Mouse (Mus musculus) brain, embryonic 14.5 days (tissue): ENCODE data around the gene Rcn2. TPM values are rescaled to one million over a fixed set of nuclear protein-coding genes. Genes with fewer than 3 reads are reported as not detected.
"Not testable (repeated sequence)": the region's sequence is repeated elsewhere in the genome, so short reads cannot be mapped to it uniquely, and the experiment has no call there.

Experiments
- DNase-seq: peaks from one replicate; pipeline ENCODE4 v3.0.0-alpha.2; 2011; ENCODE audit warnings: low read depth
- CTCF ChIP-seq: fragments of 200-500 bp; IDR thresholded peaks from 2 replicates; pipeline ENCODE4 v1.5.1; 2012; ENCODE audit warnings: inconsistent platforms, mild to moderate bottlenecking, moderate library complexity, borderline replicate concordance; ENCODE audit not compliant: insufficient read depth, insufficient read length; ENCODE audit errors: extremely low read depth
- POLR2A ChIP-seq: fragments of 200-500 bp; IDR thresholded peaks from 2 replicates; pipeline ENCODE4 v1.6.1; 2012; ENCODE audit warnings: mild to moderate bottlenecking, inconsistent platforms, borderline replicate concordance; ENCODE audit not compliant: poor library complexity, insufficient read depth, insufficient read length, severe bottlenecking; ENCODE audit errors: extremely low read depth
- polyA plus RNA-seq: library from polyadenylated mRNA; depleted of rRNA; stranded (reverse); fragments of >200 nt; gene quantifications from 2 replicates; pipeline ENCODE4 v1.2.3, GENCODE M21; 2012; rRNA removed

Rcn2 gene
- polyA plus RNA-seq = 154 and 160 TPM in 2 replicates

DNA sequence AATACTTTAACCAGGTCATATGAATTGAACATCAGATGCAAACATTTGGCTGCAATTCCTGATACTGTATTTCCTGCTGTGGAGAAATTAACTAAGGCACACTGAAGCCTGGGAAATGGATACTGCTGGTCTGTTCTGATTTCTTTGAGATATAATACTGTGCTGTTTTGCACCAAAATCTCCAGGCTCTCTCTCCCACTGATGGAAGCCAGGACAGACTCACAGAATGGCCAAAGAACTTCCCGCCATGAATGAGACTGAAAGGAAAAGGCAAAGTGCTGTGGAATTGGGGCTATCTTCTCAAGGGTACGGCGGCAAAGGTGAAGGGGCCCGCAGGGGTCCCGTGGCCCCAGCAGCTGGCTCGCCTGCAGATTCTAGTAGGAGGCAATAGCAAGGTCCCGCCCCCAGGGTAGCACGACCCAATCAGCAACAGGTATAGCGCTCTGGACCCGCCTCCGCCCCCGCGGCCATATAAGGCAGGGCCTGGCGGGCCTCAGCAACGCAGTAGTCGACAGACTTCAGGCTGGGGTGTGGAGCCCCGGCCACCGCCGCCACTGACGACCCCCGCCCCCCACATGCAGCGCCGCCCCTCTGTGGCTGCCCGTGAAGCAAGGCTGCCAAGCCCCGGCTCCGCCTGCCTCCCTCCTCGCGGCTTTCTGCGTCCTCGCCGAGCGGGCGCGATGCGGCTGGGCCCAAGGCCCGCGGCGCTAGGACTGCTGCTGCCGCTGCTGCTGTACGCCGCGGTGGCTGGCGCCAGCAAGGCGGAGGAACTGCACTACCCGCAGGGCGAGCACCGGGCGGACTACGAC lies at the start of gene Rcn2:
TSS of gene Rcn2 (plus strand) at position 474 of the 809 bp plus-strand sequence.
- no peak for TF ChIP-seq CTCF
- TF ChIP-seq POLR2A = peak; percentile 94
- DNase-seq = peak; percentile 98

DNA sequence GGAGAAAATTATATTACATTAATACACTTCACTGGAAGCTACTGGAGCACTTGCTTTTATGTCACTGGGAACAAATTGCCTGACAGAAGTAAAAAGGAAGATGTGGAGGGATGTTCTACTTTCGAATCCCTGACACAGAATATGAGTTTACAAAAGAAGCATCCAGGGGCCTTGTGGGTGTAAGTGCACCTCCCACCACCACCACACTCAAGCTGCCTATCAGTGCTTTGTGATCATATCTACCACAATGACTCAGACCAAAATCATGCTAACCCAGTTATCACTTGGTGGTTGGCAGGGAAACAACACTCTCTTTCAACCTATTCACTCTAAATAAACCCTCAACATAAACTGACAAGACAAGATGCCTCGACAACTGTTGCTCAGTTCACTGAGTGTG lies 37.0 kb upstream of the Rcn2 start:
- not testable (repeated sequence) for DNase-seq

- no peak for TF ChIP-seq POLR2A
- no peak for TF ChIP-seq CTCF
- no peak for DNase-seq
Observed at GRCm38 (mm10) chr9:56010450-56010849, 31.2 kb upstream of the Rcn2 start, which contains the start of gene 4930563M21Rik. 4930563M21Rik (minus strand) TSS chr9:56010550.

DNA sequence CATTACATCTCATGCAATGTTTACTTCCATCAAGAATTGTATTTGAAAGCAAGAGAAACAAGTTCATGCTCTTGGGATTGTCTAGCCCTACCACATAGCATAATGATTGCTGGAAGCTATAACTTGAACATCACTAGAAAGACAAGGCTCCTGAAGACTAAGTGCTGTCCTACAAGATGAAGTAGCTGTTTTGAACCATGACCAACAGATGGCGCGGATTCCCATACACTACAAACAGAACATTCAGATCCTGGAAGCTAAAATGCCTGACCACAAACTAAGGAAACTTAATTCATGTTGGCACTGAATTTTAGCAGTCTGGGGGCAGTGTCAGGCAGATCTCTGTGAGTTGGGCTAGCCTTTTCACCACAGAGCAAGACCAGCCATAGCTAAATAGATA lies 16.9 kb upstream of the Rcn2 start:
- peak; percentile 18 for DNase-seq
- TF ChIP-seq POLR2A (no peak), CTCF (no peak)

DNA sequence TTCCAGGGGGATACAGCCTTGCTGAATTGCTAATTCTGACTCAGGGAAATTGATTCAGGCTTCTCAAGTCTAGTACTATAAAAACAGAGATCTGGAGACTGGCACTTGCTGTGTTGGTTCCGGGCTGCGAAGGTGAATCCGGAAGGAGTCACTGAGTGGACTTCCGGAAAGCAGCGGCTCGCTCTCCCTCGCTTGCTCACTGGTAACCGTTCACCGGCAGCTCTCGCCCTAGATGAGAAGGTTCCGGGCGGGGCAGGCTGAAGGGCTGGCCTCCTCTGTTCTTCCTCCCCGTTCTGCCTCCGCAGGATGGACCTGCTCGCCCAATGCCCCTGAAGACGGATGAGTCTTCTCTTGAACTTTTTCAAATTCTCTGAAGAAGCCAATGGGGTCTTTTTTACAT lies 14.4 kb upstream of the Rcn2 start:
- TF ChIP-seq POLR2A (no peak), CTCF (no peak)
- no peak for DNase-seq

GRCm38 (mm10) chr9:56032219-56032618 lies 9.4 kb upstream of the Rcn2 start:
- TF ChIP-seq CTCF = no peak
- no peak for TF ChIP-seq POLR2A
- DNase-seq = no peak

GRCm38 (mm10) chr9:56042181-56042621 lies 556 bp downstream of the Rcn2 start:
- no peak for DNase-seq
- TF ChIP-seq CTCF (no peak), POLR2A (no peak)

DNA sequence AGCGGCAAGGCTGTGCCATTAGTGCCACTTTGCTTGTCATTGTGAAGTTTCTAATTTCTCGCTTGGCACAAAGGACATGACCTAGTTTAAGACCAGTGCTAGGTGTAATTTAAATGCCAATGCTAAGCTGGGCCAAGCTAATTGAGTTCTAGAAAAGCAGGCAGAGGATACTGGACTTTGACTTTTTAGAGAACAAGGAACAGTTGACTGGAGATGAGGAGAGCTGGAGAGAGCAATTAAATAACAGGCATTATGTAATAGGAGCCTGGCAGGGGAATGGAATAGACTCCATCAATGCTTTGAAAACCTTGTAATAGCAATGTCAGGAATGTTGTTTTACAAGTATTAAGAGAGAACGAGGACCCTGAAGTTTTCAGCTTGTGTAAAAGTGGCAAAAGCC lies 12.2 kb downstream of the Rcn2 start:
- no peak for DNase-seq
- TF ChIP-seq CTCF (no peak), POLR2A (no peak)

DNA sequence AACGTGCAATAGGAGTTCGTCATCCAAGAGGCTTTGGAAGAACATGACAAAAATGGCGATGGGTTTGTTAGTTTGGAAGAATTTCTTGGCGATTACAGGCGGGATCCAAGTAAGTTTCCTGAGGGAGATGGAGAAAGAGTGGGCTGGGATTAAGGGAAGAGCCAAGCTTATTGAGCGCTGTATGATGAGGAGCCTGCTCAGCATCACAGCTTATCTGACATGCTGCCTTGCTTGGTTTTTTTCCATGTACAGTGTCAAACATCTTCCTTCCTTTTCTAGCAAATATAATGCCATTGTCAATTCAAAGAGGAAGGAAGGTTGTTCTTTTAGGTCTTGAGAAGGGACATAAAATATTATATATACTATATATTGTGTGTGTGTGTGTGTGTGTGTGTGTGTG lies 14.5 kb downstream of the Rcn2 start:
- DNase-seq = no peak
- TF ChIP-seq CTCF (no peak), POLR2A (no peak)

- DNase-seq = no peak
- TF ChIP-seq POLR2A = no peak
- TF ChIP-seq CTCF = no peak
Observed at GRCm38 (mm10) chr9:56062336-56062735, 20.7 kb downstream of the Rcn2 start.

GRCm38 (mm10) chr9:56065011-56065410 lies 23.4 kb downstream of the Rcn2 start:
- TF ChIP-seq CTCF = no peak
- no peak for TF ChIP-seq POLR2A
- DNase-seq = no peak

- TF ChIP-seq POLR2A = no peak
- no peak for TF ChIP-seq CTCF
- no peak for DNase-seq
Observed at GRCm38 (mm10) chr9:56067964-56068363, 26.3 kb downstream of the Rcn2 start.
